Mouse (Mus musculus) left cerebral cortex, postnatal 25 days (tissue): Measurements from ENCODE around the gene Ubl7. TPM values are rescaled to one million over a fixed set of nuclear protein-coding genes. Genes with fewer than 3 reads are reported as not detected.
"Not testable (repeated sequence)": the region's sequence is repeated elsewhere in the genome, so short reads cannot be mapped to it uniquely, and the experiment has no call there.

Experiments used
- DNase-seq, 2 experiments: peaks; one replicate each; pipeline ENCODE4 v3.0.0; 2022; ENCODE audit warnings: low spot score in 2 of 2, mixed read lengths in 1 of 2
- intact Hi-C: fragments of 180-260 bp; cut with DNase I; formaldehyde crosslinking; loops from one replicate; pipeline ENCODE4 v1.15.1; 2025
- total RNA-seq, 2 experiments: library from RNA; stranded (reverse); gene quantifications; 2 replicates each; pipeline ENCODE4 v1.2.3; 2021

The Ubl7 gene
- total RNA-seq, result 100 to 1,000 TPM; 103 to 113 TPM

DNA sequence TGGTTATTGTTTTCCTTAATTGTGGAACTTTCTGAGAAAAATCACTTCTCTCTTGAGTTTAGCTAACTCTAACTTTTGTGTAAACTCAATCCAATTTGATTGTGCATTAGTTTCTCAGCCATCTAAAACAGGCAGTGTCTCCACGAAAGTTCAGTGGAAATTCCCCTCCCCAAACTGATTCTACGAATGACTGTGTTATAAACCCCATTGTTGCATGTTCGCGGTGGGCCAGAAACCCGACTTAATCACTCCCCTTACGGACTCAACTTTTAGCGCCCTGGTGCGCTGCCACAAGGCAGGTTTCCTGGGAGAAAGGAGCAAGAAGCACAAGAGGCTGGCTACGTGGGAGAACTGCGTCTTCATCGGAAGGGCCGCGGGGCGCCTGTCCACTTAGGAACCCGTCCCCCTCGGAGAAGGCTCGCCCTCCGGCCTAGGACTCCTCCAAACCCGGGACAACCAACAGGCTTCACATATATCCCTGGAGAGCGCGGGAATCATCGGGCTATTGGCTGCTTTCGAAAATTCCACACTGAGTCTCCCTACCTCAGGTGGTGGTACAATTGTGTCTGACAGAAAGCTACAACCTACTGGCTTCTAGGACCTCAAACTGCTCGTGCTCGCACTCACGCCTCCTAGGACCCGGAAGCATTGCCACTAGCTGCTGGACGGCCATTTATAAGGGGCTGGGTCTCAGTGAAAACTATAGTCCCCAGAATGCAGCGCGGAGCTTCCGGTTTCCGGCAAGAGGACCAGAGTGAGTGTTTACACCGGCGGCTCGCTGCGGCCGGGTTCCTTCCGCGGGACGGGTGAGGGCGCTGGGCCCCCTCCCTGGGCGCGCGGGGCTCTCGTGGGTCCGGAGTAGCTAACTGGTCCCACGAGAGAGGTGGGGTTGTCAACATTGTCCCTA is at the start of gene Ubl7:
Gene Ubl7, plus strand, starts transcription at position 726 of the 907 bp plus-strand sequence.
- intact Hi-C loops, result loop anchor here (2.0 kb wide), 1 partner anchor 48 kb away; no protein-coding TSS in a partner anchor
- peak; percentile 90 to 96 for DNase-seq

DNA sequence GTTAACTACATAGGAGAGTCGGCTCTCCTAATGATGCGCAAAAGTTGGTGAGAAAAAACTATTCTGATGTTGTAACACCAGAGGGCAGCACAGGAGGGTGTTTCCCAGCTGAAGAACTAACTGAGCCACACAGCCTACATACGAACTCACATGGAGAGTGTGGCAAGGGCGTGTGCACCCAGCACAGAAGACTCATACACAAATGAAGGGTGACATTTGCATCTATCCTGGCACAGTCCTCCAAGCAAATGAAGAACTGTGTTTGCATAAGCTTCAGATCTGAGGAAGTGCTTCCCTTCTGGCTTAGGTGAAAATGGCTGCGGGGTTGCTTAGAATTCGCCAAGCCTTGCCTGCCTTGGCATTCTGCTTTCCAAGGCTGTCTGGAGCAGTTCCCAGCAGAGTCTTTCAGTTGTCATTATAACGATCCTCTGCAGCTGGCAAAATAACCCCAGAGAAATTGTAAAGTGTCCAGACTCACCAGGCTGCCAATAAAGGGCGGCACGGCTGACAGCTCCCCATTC is 48.8 kb upstream of the Ubl7 start:
- intact Hi-C loops, result loop anchor here (1.0 to 2.0 kb wide), 2 partner anchors 49 to 136 kb away; partner anchors contain the start of gene Ubl7
- DNase-seq, result peak; percentile 62 to 88

DNA sequence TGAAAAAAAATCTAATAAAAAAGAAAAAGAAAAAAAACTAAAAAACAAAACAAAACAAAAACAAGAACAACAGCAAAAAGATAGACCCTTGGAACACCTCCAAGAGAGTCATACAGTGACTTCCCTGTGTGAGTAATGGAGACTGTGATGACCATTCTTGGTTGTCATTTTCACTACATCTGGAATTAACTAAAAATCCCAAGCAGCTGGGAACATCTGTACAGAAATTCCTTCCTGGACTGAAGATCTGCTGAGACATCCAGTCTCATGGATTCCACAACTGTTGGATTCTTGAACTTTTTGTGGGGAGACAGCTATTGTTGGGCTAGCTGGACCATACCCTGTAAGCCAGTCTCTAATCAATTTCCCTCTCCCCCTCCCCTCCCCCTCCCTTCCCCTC is 46.4 kb upstream of the Ubl7 start:
- DNase-seq, result no peak
- intact Hi-C loops, result no loop called here

DNA sequence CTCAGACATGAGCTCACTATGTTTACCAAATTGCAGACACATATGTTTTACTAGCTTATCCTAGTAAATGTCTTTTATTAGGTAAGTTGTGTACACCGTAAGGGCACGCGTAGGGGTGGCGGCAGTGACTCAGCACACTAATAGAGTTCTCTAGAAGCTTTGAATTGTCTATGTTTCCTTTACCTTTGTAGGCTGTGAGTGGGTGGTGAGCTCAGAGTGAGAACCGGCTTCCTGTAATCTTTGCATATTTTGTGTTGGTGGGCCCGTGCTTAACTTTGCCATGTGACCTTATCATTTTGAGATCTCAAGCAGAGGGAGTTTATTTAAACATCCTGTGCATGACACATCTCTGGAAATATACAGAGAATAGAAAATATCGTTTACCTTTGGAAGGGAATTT is 44.2 kb upstream of the Ubl7 start:
- intact Hi-C loops, result loop anchor here (5.0 kb wide), 1 partner anchor 36 kb away; no protein-coding TSS in a partner anchor
- DNase-seq, result peak; percentile 41 to 80

DNA sequence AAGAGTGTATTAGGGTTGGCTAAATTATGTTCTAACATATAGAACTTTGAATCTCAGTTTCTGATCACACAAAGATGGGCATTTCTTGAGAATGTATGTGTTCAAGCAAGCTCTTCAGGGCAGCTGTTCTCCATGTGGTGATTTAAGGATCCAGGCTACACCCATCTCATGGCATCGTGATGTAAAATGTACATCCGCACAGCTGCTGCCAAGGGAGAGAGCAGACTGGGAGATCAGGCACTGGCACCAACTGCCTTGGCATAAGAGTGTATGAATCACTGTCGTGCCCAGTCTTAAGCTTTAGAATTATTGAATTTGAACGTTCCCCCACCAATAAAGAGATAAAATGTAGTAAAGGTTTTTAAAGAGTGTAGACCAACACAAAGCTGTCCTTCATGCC is 43.5 kb upstream of the Ubl7 start:
- intact Hi-C loops, result loop anchor here (1.0 to 5.0 kb wide), 2 partner anchors 35 to 65 kb away; no protein-coding TSS in a partner anchor
- peak; percentile 18 to 82 for DNase-seq

DNA sequence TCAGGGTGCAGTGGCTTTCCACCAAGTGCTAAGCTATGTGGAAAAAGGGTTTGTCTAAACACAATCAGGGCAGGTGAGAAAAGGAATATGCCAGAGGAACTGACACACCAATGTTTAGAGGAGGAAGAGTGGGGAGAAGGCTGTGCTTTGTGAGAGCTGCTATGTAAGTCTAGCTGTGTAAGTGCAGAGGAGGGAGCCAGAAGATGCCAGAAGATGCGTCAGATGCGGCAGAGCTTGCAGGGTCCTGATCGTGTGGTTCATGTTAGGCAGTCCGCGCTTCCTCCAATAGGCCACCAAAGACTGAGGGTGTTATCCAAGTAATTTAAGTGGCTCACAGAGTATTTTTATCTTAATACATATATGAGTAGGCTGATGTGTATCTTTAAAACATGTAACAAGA is 42.9 kb upstream of the Ubl7 start:
- peak in 1 of 2 experiments; percentile 43 for DNase-seq
- intact Hi-C loops, result loop anchor here (1.0 to 5.0 kb wide), 2 partner anchors 34 to 64 kb away; no protein-coding TSS in a partner anchor

DNA sequence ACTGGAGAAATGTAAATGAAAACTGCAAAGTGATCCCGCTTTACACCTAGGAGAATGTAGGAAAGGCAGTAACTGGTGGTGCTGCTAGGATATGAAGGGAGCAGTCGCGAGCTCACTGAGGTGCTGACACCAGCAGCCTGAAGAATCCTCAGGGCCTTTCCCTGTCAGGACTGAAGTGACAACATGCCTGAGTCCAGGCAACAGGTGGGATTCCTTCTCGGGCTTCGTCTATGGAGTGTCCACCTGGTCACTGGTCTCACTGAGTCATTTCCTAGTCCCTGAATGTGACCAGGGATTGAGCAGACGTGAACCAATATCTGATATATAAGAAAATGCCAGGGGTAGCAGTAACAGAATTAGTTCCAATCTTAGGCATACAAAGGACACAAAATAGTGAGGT is 42.0 kb upstream of the Ubl7 start:
- intact Hi-C loops, result loop anchor here (5.0 kb wide), 1 partner anchor 34 kb away; no protein-coding TSS in a partner anchor
- DNase-seq, result no peak

DNA sequence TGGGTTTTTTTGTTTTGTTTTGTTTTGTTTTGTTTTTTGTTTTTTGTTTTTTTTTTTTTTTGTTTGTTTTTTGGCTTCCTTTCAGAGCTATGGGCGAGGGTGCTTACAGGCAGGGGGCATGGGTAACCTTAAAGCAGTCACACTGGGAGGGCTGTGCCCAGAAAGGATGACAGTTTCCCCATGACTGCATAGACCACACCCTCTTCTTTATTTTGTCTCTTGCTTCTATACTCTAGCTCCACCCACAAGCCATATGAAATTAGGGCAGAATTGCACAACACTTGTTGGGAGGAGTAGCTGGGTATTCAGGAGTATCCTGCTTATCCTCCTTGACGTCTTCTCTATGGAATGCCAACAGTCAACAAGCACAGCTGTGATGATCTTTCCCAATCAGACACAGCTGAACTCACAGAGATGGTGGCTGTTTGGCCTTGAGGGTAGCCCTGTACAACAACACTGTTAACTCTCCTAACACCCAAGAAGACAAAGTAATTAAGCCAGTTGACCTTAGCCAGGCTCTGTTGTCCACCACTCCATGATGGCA is 40.4 kb upstream of the Ubl7 start:
- intact Hi-C loops, result no loop called here
- no peak for DNase-seq

DNA sequence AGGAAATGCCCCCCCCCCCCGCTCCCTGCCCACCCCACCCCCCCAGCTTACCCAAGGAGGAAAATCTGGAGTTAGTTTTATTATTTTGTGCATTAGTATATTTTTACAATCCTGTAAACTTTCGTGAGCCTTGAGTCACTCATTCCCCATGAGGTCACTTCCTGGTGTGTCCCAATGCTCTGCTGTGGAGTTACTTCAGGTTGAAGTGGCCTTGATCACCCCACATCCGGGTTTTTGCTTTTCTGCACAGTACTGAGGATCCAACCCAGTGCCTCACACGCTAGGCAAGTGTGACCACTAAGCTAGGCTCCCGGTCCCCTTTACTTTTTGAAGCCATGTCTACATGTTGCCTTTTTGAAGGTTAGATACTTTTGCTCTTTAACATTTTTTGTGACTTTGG is 36.6 kb upstream of the Ubl7 start:
- intact Hi-C loops, result no loop called here

DNA sequence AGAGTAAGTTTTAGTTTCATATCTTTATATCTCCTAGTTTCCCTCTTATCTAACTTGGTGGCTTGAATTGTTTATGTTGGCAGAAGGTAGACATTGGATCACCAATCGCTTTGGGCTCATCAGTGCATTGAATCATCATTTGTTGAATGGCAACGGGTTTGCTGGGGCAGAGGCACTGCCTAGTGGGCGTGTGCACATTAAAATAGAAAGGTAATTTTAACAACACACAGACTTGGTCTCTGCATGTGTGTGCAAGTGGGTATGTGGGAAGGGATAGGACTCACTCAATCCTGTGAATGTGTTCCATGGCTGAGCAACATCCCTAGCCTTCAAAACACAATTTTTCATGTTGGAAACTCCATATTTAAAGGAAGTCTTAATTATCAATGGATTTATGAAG is 35.8 kb upstream of the Ubl7 start:
- peak in 1 of 2 experiments; percentile 66 for DNase-seq
- intact Hi-C loops, result no loop called here

More for the DNA sequence above, 36.6 kb upstream of the Ubl7 start:
- no peak for DNase-seq

DNA sequence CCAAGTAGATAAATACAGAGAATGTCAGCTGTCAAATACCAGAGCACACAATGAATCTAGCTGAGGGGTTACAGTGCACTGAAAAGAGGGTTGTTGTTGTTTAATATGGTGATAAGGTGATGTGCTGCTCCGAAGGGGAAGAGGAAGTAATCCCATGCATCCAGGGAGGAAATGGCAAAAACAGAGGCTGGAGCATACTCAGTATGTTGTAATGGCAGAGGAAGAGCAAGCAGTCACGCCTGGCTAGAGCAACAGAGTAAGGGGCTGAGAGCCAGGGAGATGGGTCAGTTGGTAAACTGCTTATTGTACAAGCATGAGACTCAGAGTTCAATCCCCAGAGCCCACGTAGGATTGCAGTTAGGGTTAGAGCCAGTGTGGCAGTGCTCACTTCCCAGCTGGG is 31.6 kb upstream of the Ubl7 start:
- intact Hi-C loops, result no loop called here
- DNase-seq, result no peak

DNA sequence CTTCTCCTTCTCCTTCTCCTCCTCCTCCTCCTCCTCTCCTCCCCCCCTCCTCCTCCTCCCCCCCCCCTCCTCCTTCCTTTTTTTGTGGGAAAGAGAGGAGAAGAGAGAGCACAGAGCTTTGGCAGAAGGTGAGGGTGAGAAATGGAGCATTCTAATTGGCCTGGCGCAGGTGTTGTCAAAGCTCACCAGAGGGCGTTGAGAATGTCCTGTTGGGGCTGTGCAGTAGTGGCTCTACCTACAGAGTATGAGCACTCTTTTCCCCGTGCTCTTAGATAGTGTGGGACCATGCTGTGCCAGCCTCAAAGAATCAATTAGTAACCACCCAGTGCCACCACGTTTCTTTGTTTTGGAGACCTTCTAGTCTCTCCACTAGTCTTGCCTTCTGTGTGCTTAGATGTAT is 30.5 kb upstream of the Ubl7 start:
- intact Hi-C loops, result no loop called here
- no peak for DNase-seq

DNA sequence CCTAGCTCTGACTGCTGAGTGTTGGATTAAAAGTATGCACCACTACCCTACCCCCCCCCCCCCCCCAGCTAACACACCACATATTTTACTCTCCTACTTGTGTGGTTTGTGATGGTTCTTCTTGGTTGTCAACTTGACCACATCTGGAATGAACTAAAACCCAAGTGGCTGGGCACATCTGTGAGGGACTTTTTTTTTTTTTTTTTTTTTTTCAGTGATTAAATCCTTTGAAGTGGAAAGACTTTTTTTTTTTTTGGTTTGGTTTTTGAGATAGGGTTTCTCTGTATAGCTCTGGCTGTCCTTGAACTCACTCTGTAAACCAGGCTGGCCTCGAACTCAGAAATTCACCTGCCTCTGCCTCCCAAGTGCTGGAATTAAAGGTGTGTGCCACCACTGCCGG is 29.0 kb upstream of the Ubl7 start:
- intact Hi-C loops, result not testable (repeated sequence)

DNA sequence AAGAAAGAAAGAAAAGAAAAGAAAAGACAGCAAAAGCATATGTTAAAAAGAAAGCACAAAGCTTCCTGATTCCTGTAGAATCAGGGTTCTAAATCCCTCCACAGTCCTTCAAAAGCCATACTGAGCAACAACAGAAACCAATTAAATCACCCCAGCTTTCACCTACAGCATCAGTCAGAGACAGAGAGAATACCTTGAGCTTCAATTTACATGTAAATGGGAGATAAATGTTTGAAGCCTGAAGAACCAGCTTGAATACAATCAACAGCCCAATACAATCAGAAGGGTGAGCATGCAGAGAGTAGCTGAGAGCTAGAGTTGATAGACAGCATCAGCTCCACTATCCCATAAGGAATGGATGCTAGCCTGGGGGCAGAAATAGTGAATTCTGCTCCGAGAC is 27.4 kb upstream of the Ubl7 start:
- no peak for DNase-seq
- intact Hi-C loops, result no loop called here

More for the DNA sequence above, 29.0 kb upstream of the Ubl7 start:
- not testable (repeated sequence) for DNase-seq

DNA sequence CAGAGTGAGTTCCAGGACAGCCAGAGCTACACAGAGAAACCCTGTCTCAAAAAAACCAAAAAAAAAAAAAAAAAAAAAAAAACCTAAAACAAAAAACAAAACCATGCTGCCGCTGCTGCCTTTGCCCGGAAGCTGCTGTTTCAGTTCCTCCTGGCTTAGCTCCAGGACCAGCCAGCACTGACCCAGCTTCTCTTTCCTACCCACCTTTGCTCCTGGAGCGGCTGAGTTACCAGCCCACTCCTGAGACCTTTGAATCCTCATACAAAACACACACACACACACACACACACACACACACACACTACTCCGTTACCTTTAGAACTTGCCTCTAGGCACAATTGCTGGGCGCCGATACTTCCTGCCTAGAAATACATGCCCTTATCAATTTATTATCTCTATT is 22.7 kb upstream of the Ubl7 start:
- intact Hi-C loops, result no loop called here
- no peak for DNase-seq

DNA sequence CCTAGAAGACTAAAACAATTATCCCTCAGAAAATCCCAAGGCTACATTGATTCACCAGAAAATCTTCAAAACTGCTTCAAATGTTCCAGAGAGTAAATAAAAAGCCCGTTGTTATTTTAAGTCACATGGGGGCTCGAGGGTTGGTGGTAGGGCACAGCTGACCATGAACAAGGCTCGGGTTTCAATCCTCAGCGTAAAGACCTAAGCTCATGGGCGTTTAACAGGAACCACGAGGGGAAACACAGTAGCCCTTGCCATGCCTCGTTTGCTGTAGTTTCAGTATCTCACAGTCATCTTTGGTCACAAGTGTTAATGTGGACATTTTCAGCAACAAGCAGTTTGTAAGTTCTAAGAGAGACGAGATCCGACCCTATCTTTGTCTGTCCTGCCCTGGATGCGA is 10.3 kb upstream of the Ubl7 start:
- intact Hi-C loops, result loop anchor here (5.0 kb wide), 1 partner anchor 33 kb away; no protein-coding TSS in a partner anchor
- DNase-seq, result no peak

DNA sequence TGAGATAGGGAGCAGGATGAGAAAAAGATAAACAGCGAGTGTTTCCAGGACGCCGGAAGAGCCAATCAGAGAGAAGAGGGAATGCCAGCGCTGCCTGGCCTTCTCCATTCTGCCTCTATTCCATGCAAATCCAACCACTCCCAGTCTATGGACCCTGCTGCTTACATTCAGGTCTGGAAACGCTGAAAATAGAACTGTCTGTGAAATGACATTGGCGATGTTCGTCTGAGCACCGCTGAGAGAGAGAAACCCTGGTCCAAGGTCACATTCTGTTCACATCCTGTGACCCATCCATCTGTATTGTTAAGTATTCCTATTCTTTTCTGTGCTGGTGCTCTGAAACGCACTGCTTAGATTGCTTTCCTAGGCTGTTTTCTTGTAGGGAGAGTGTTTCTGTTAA is 9.6 kb upstream of the Ubl7 start:
- DNase-seq, result peak in 1 of 2 experiments; percentile 10
- intact Hi-C loops, result loop anchor here (5.0 kb wide), 1 partner anchor 34 kb away; no protein-coding TSS in a partner anchor

DNA sequence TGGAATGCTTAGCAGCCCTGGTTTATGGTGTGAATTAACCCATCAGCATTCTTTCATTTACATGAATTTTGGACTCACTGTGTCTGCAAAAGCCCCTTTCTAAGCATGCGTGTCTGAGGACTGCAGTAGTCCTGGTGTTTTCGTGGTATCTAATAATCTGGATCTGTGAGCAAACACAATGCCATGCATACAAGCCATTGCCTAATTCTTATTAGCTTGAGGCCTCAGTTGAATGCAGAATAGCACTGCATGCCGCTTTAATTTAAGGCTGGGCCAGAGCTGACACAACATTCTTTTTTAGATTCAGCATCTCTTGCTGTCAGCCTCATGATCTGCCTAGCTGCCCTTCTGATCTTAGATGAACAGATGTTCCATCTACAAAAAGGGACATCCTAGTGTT is 9.2 kb upstream of the Ubl7 start:
- intact Hi-C loops, result loop anchor here (5.0 kb wide), 1 partner anchor 34 kb away; no protein-coding TSS in a partner anchor
- DNase-seq, result peak in 1 of 2 experiments; percentile 7

DNA sequence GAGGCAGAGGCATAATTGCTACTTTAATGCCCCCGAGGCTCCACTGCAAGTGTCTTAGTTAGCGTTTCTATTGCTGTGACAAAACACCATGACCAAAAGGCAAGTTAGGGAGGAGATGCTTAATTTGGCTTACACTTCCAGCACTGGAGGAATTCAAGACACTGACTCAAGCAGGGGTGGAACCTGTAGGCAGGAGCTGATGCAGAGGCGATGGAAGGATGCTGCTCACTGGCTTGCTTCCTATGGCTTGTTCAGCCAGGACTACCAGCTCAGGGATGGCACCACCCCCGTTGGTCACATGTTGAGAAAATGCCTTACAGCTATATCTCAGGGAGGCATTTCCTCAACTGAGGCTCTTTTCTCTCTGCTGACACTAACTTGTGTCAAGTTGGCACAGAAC is 8.6 kb upstream of the Ubl7 start:
- intact Hi-C loops, result loop anchor here (5.0 kb wide), 1 partner anchor 35 kb away; no protein-coding TSS in a partner anchor
- peak; percentile 21 to 90 for DNase-seq

DNA sequence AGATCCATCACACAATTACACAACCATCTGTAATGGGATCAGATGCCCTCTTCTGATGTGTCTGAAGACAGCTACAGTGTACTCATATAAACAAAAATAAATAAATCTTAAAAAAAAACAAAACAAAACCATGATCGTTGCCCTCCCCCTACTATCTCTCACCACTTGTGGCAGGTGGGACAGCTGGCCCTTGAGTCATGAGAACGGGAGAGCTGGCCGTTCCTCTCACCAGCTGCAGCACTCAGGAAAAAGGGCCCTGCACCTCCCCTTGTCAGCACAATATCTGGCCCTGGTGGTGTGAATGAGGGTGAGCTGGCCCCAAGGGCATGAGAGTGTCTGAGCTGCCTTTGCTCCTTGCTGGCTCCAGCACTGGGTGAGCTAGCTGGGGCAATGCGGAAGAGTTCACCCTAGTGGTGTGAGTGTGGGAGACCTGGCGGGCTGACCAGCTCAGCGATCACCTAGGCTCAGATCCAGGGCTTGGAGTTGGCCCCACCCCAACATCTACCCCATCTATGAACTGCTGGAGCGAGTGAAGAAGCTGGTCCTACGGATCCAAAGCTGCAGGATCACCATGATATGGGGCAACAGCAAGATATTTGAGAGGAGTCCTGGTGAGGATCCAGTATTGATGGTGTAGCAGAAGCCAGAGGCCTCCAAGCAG is 7.1 kb upstream of the Ubl7 start:
- DNase-seq, result no peak
- intact Hi-C loops, result loop anchor here (5.0 kb wide), 1 partner anchor 36 kb away; no protein-coding TSS in a partner anchor
